Mouse (Mus musculus) G1E (cell line): ENCODE measurements around the gene Mkln1. TPM values are rescaled to one million over a fixed set of nuclear protein-coding genes. Genes with fewer than 3 reads are reported as not detected.

Experiments
- ATAC-seq: 2 replicates; pipeline ENCODE4 v1.8.0; 2016; ENCODE audit warnings: mild to moderate bottlenecking; ENCODE audit not compliant: insufficient number of reproducible peaks, poor library complexity, low FRiP score, severe bottlenecking; ENCODE audit errors: extremely low read depth
- DNase-seq: peaks from one replicate; pipeline ENCODE4 v3.0.0; 2012; ENCODE audit warnings: low spot score
- H3K27me3 ChIP-seq: 2 replicates; pipeline ENCODE4 v1.6.1; 2012; ENCODE audit warnings: mild to moderate bottlenecking, low read length, inconsistent platforms; ENCODE audit not compliant: insufficient read depth
- H3K36me3 ChIP-seq: replicated peaks from 2 replicates; pipeline ENCODE3; 2012; ENCODE audit warnings: mild to moderate bottlenecking, inconsistent platforms
- H3K4me1 ChIP-seq: 2 replicates; pipeline ENCODE4 v1.6.1; 2012; ENCODE audit warnings: low read depth, low read length, inconsistent platforms, mixed read lengths; ENCODE audit not compliant: insufficient read depth
- H3K4me3 ChIP-seq: 2 replicates; pipeline ENCODE4 v1.5.1; 2012; ENCODE audit warnings: low read depth, mild to moderate bottlenecking, inconsistent platforms, low read length, moderate library complexity, mixed read lengths
- H3K9me3 ChIP-seq: replicated peaks from 2 replicates; pipeline ENCODE4 v1.6.1; 2012; ENCODE audit warnings: inconsistent platforms
- CTCF ChIP-seq: IDR thresholded peaks from 2 replicates; pipeline ENCODE4 v1.5.1; 2012; ENCODE audit warnings: low read depth, low read length, inconsistent platforms, mixed read lengths
- GATA1 ChIP-seq: IDR thresholded peaks from 2 replicates; pipeline ENCODE4 v1.6.1; 2012; ENCODE audit warnings: borderline replicate concordance, low read length, inconsistent platforms, mixed read lengths
- GATA2 ChIP-seq: IDR thresholded peaks from 2 replicates; pipeline ENCODE4 v1.6.1; 2012; ENCODE audit warnings: low read depth, low read length, inconsistent platforms, borderline replicate concordance
- POLR2AphosphoS5 ChIP-seq: IDR thresholded peaks from 2 replicates; pipeline ENCODE4 v1.6.1; 2012; ENCODE audit warnings: low read depth, low read length, inconsistent platforms; ENCODE audit not compliant: insufficient replicate concordance
- TAL1 ChIP-seq: conservative IDR thresholded peaks from 2 replicates; pipeline ENCODE4 v1.6.1; 2012; ENCODE audit warnings: low read depth, low read length, inconsistent platforms, mixed read lengths
- polyA plus RNA-seq: library from polyadenylated mRNA; stranded (reverse); fragments of >175 nt; gene quantifications from 2 replicates; pipeline ENCODE4 v1.2.3, GENCODE M21; 2012
- total RNA-seq, 2 experiments: library from RNA; stranded (forward) in 1 of 2; stranded (reverse) in 1 of 2; fragments of 200-1000 nt in 1 of 2; fragments of >200 nt in 1 of 2; fragmentation: Nextera tagmentation in 1 of 2; gene quantifications; 2 replicates each; pipeline ENCODE4 v1.2.3; 2014 to 2017

Gene Mkln1
- total and polyA plus RNA-seq, 3 experiments, result 79.5 to 182 (median 122) TPM

DNA sequence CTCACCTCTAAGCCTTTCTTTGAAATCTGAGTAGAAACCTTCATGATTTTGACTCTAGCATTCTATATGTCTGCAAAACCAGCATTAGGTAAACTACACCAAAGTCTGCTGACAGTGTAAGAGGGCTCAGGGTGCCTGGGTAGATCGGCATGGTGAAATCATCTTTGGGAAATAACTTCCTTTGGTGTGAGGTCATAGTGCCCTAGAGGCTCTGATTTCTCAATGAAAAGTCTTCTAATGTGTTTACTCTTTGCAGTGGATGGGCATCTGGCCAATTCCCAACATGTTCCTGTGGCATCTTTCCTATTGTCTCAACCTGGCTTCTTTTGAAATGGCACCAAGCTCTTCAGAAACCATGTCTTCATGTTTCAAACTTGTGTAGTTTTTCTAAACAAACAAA lies 58.5 kb downstream of the Mkln1 start:
- Histone ChIP-seq H3K9me3 (no peaks in the 10 kb centered on the region), H3K27me3 (no peaks in the 10 kb centered on the region), H3K36me3 (peaks cover 67% of the 10 kb centered on the region), H3K4me1 (no peaks in the 10 kb centered on the region), H3K4me3 (no peak overlapping the region)
- TF ChIP-seq GATA2 (no peak), POLR2AphosphoS5 (no peak), CTCF (no peak), TAL1 (no peak), GATA1 (no peak)
- no peak for ATAC-seq
- DNase-seq, result no peak

DNA sequence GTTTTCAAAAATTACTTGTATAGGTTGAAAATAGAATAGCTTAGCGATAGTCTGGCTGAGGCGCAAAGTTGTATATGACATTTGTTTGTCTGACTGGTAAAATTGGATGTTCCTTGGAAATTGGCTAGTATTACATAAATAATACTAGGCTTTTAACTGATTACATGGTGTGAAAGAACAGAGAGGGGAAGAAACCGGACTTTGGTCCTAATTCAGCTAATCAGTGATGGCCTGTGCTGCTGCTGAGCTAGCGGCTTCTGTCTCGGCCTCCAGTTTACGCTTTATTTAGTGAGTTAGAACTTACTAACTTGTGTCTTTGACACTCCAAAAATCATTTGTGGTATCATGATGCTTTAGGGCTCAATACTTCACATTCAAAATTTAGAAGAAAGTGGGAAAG lies 70.9 kb downstream of the Mkln1 start:
- H3K27me3 ChIP-seq, result no peaks in the 10 kb centered on the region
- H3K4me3 ChIP-seq, result no peak overlapping the region
- H3K9me3 ChIP-seq, result no peaks in the 10 kb centered on the region
- H3K4me1 ChIP-seq, result no peaks in the 10 kb centered on the region
- ATAC-seq, result no peak
- peaks cover 54% of the 10 kb centered on the region for H3K36me3 ChIP-seq
- TF ChIP-seq POLR2AphosphoS5, result no peak
- TF ChIP-seq TAL1, result no peak
- TF ChIP-seq CTCF, result no peak
- no peak for TF ChIP-seq GATA2
- TF ChIP-seq GATA1, result no peak
- DNase-seq, result no peak

DNA sequence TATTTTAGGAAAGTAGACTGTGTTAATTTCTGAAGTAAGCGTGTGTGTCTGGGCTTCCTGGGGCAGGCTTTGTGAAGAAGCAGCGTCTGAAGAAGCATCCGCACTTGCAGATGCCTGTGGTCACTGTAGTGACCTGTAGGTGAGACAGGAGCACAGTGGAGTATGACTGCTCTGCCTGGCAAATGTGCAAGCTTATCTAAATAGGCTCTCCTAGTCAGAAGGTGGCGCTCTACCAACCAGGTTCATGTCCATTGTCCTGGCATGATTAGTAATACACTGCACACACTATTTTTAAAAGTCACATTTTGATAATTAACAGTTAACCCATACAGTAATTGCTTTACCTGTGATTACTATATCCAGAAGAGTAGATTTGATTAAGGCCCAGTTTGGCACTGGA lies 79.7 kb downstream of the Mkln1 start:
- ATAC-seq (no peak), DNase-seq (no peak)
- Histone ChIP-seq H3K27me3 (no peaks in the 10 kb centered on the region), H3K4me3 (no peak overlapping the region), H3K9me3 (no peaks in the 10 kb centered on the region), H3K4me1 (peaks cover 6% of the 10 kb centered on the region; the same call in 1 of the 2 replicates), H3K36me3 (peaks cover 62% of the 10 kb centered on the region)
- TF ChIP-seq GATA2 (no peak), GATA1 (no peak), CTCF (no peak), POLR2AphosphoS5 (no peak)

DNA sequence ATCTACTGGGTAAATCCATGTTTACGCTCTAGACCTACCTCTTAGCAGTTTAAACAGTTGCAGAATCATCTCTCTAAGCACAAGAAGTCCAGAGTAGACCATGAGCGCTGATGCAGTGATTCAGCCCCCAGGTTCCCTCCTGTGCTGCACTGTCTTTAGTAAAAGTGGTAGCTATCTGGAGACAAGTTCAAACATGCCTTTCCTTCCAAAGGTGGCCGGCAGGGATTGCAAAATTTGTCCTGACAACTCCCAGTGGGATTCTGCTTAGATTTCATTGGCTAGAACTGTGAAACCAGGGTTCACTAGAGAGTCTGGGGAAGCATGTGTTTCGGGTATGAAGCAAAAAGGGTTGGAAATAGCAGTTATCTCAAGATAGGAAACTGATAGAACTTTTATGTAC lies 81.5 kb downstream of the Mkln1 start:
- Histone ChIP-seq H3K36me3 (peaks cover 54% of the 10 kb centered on the region), H3K4me1 (peaks cover 6% of the 10 kb centered on the region; the same call in 1 of the 2 replicates), H3K4me3 (no peak overlapping the region), H3K27me3 (no peaks in the 10 kb centered on the region), H3K9me3 (no peaks in the 10 kb centered on the region)
- ATAC-seq (no peak), DNase-seq (no peak)
- TF ChIP-seq GATA1 (no peak), TAL1 (no peak), CTCF (no peak), POLR2AphosphoS5 (no peak), GATA2 (no peak)

DNA sequence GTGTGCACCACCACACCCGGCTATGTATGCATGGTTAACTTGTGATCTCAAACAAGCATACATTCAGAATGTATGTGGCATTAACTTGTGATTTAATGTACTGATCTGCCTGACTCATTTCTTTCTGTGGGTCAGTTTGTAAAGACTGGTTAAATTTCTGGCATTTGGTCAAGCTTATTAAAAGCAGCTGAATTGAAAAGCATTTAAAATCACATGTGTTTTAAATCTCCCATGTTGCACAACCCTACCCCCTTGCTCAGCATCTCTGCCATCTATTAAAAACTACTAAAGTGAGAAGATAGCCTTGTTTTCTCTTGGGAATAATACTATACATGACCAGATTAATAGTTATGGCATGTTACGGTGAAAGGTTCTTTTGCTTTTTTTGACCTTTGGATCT lies 88.1 kb downstream of the Mkln1 start:
- peaks cover 63% of the 10 kb centered on the region for H3K36me3 ChIP-seq
- no peaks in the 10 kb centered on the region for H3K27me3 ChIP-seq
- peaks cover 8% of the 10 kb centered on the region; the same call in 1 of the 2 replicates for H3K4me1 ChIP-seq
- ATAC-seq (no peak), DNase-seq (no peak)
- H3K4me3 ChIP-seq, result no peak overlapping the region
- no peaks in the 10 kb centered on the region for H3K9me3 ChIP-seq
- no peak for TF ChIP-seq CTCF
- no peak for TF ChIP-seq GATA1
- no peak for TF ChIP-seq POLR2AphosphoS5
- TF ChIP-seq TAL1, result no peak
- TF ChIP-seq GATA2, result no peak

DNA sequence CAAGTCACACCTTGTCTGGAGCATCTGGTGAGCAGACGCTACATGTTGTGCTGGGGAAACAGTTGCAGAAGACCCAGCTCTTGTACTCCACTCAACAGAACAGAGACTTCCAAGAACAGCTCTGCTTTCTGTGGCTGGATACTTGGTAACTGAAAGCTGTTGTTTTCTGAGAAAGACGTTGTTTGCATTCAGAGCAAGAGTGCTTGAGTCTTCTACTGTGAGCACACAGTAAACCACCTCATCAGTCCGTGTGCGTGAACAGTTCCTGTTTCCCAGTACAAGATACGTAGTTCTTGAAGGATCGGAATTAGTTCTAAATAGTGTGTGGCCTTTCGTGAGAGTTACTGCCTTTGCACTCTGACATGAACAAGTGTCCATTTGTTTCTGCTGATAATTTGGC lies 91.4 kb downstream of the Mkln1 start:
- ATAC-seq, result no peak
- H3K36me3 ChIP-seq, result peaks cover 59% of the 10 kb centered on the region
- DNase-seq, result no peak
- no peaks in the 10 kb centered on the region for H3K9me3 ChIP-seq
- no peaks in the 10 kb centered on the region for H3K27me3 ChIP-seq
- H3K4me1 ChIP-seq, result peaks cover 8% of the 10 kb centered on the region; the same call in 1 of the 2 replicates
- H3K4me3 ChIP-seq, result no peak overlapping the region
- no peak for TF ChIP-seq TAL1
- TF ChIP-seq GATA1, result no peak
- no peak for TF ChIP-seq GATA2
- TF ChIP-seq POLR2AphosphoS5, result no peak
- no peak for TF ChIP-seq CTCF

DNA sequence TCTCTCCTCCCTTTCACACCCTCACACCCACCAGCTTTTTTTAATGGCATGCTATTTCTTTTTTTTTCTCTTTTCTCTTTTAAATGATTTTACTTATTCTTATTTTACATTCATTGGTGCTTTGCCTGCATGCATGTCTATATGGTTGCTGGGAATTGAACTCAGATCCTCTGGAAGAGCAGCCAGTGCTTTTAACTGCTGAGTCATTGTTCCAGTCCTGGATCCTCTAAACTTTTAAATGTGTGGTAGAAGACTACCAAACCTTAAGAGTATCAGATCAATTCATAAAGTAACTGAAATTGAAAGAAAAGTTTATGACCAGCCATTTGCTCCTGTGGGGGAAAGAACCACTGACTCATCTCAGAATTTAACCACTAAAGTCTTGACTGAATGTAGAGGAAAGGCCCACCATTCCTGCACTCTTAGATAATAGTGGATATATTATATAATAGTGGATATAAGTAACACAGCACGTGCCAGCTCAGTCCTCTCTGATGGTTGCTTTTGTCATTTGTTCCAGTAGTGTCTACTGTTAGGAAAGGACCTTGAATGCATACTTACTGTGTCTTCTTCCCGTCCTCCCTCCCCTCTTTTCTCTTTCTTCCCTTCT lies 96.7 kb downstream of the Mkln1 start:
- peaks cover 50% of the 10 kb centered on the region for H3K36me3 ChIP-seq
- no peak overlapping the region for H3K4me3 ChIP-seq
- ATAC-seq (no peak), DNase-seq (no peak)
- no peaks in the 10 kb centered on the region for H3K9me3 ChIP-seq
- H3K4me1 ChIP-seq, result no peaks in the 10 kb centered on the region
- TF ChIP-seq TAL1 (no peak), CTCF (no peak), GATA2 (no peak), GATA1 (no peak), POLR2AphosphoS5 (no peak)
- no peaks in the 10 kb centered on the region for H3K27me3 ChIP-seq
